Mouse (Mus musculus): ENCODE results near the gene Pnpla7.

- TF ChIP-seq CTCF (IDR thresholded peaks at IDR 0.05; ENCODE audit: extremely low read depth, insufficient read length, insufficient replicate concordance, low read depth, low read length): no peak
- no peak for TF ChIP-seq POLR2A (IDR thresholded peaks at IDR 0.05; ENCODE audit: low read depth, low read length)
Observed at GRCm38 (mm10) chr2:24996471-24996870, 20.6 kb downstream of the Pnpla7 start.
